Mouse (Mus musculus): ENCODE results near the gene Rp2. TPM values are rescaled to one million over a fixed set of nuclear protein-coding genes. Genes with fewer than 3 reads are reported as not detected.
"Not testable (repeated sequence)": the region's sequence is repeated elsewhere in the genome, so short reads cannot be mapped to it uniquely, and the experiment has no call there.

Gene Rp2
- polyA plus RNA-seq, 1 experiment from 2014 or later: 23.6 TPM

GRCm38 (mm10) chrX:20379347-20380014 lies 15.2 kb downstream of the Rp2 start:
- Histone ChIP-seq H3K9ac (ENCODE audit: low read depth, low read length) (no peak overlapping the region), H3K4me3 (ENCODE audit: low read depth, low read length) (no peak overlapping the region), H3K4me1 (replicated peaks; ENCODE audit: control insufficient read depth, insufficient read depth, low read length) (no peaks in the 10 kb centered on the region), H3K36me3 (ENCODE audit: control insufficient read depth, insufficient read depth, low read length) (no peaks in the 10 kb centered on the region), H3K27me3 (ENCODE audit: control insufficient read depth, insufficient read depth, low read length) (no peaks in the 10 kb centered on the region), H3K9me3 (ENCODE audit: control insufficient read depth, low read length) (no peaks in the 10 kb centered on the region), H3K4me2 (replicated peaks; ENCODE audit: low read depth, low read length) (no peak overlapping the region), H3K27ac (ENCODE audit: low read depth, low read length) (no peak overlapping the region)
- no peak for ATAC-seq (ENCODE audit: low FRiP score)
- no peak for DNase-seq (ENCODE audit: low spot score)
- WGBS: 75% methylated on average over 7 of the region's 7 CpGs

- H3K27ac ChIP-seq (ENCODE audit: low read depth, low read length): no peak overlapping the region
- no peak overlapping the region for H3K9ac ChIP-seq (ENCODE audit: low read depth, low read length)
- no peaks in the 10 kb centered on the region for H3K27me3 ChIP-seq (ENCODE audit: control insufficient read depth, insufficient read depth, low read length)
- no peak overlapping the region for H3K4me3 ChIP-seq (ENCODE audit: low read depth, low read length)
- H3K36me3 ChIP-seq (ENCODE audit: control insufficient read depth, insufficient read depth, low read length): no peaks in the 10 kb centered on the region
- H3K4me2 ChIP-seq (replicated peaks; ENCODE audit: low read depth, low read length): no peak overlapping the region
- 94% methylated on average over 6 of the region's 6 CpGs for WGBS
- DNase-seq (ENCODE audit: low spot score): no peak
- ATAC-seq (ENCODE audit: low FRiP score): no peak
- H3K9me3 ChIP-seq (ENCODE audit: control insufficient read depth, low read length): no peaks in the 10 kb centered on the region
- H3K4me1 ChIP-seq (replicated peaks; ENCODE audit: control insufficient read depth, insufficient read depth, low read length): no peaks in the 10 kb centered on the region
Measured at GRCm38 (mm10) chrX:20382260-20382659, 18.0 kb downstream of the Rp2 start.

DNA sequence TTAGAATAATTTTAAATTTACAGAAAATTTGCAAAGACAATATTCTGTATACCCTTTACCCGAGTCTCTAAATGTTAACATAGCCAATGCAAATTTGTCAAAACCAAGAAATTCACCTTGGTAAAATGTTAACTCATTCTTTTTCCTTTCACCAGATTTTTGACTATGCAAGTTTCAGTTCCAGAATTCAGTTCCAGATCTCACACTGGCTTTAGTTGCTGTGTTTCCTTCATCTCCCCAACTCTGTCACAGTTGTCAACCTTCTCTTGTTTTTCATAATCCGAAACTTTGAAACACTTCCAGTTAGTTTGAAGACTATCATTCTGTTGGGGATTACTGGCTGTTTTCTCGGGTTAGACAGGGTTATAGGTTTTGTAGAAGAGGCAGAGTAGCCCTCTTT lies 22.7 kb downstream of the Rp2 start:
- Histone ChIP-seq H3K9me3 (ENCODE audit: control insufficient read depth, low read length) (no peaks in the 10 kb centered on the region), H3K9ac (ENCODE audit: low read depth, low read length) (no peak overlapping the region), H3K27me3 (ENCODE audit: control insufficient read depth, insufficient read depth, low read length) (no peaks in the 10 kb centered on the region), H3K4me1 (replicated peaks; ENCODE audit: control insufficient read depth, insufficient read depth, low read length) (no peaks in the 10 kb centered on the region), H3K36me3 (ENCODE audit: control insufficient read depth, insufficient read depth, low read length) (no peaks in the 10 kb centered on the region), H3K27ac (ENCODE audit: low read depth, low read length) (no peak overlapping the region), H3K4me3 (ENCODE audit: low read depth, low read length) (no peak overlapping the region), H3K4me2 (replicated peaks; ENCODE audit: low read depth, low read length) (no peak overlapping the region)
- ATAC-seq (ENCODE audit: low FRiP score) (no peak), DNase-seq (ENCODE audit: low spot score) (no peak)
- 82% methylated on average over 3 of the region's 3 CpGs for WGBS

GRCm38 (mm10) chrX:20391964-20392363 lies 27.7 kb downstream of the Rp2 start:
- 93% methylated on average over 8 of the region's 9 CpGs for WGBS
- not testable (repeated sequence) for ATAC-seq (ENCODE audit: low FRiP score); H3K36me3 ChIP-seq (ENCODE audit: control insufficient read depth, insufficient read depth, low read length); H3K4me2 ChIP-seq (replicated peaks; ENCODE audit: low read depth, low read length); H3K9ac ChIP-seq (ENCODE audit: low read depth, low read length); H3K27me3 ChIP-seq (ENCODE audit: control insufficient read depth, insufficient read depth, low read length); H3K4me1 ChIP-seq (replicated peaks; ENCODE audit: control insufficient read depth, insufficient read depth, low read length); DNase-seq (ENCODE audit: low spot score); H3K9me3 ChIP-seq (ENCODE audit: control insufficient read depth, low read length); H3K4me3 ChIP-seq (ENCODE audit: low read depth, low read length); H3K27ac ChIP-seq (ENCODE audit: low read depth, low read length)

GRCm38 (mm10) chrX:20392942-20393341 lies 28.7 kb downstream of the Rp2 start:
- Histone ChIP-seq H3K9me3 (ENCODE audit: control insufficient read depth, low read length) (no peaks in the 10 kb centered on the region), H3K4me2 (replicated peaks; ENCODE audit: low read depth, low read length) (no peak overlapping the region), H3K27ac (ENCODE audit: low read depth, low read length) (no peak overlapping the region), H3K9ac (ENCODE audit: low read depth, low read length) (no peak overlapping the region), H3K27me3 (ENCODE audit: control insufficient read depth, insufficient read depth, low read length) (no peaks in the 10 kb centered on the region), H3K4me1 (replicated peaks; ENCODE audit: control insufficient read depth, insufficient read depth, low read length) (no peaks in the 10 kb centered on the region), H3K36me3 (ENCODE audit: control insufficient read depth, insufficient read depth, low read length) (no peaks in the 10 kb centered on the region), H3K4me3 (ENCODE audit: low read depth, low read length) (no peak overlapping the region)
- WGBS: 80% methylated on average over 3 of the region's 3 CpGs
- ATAC-seq (ENCODE audit: low FRiP score) (no peak), DNase-seq (ENCODE audit: low spot score) (no peak)

DNA sequence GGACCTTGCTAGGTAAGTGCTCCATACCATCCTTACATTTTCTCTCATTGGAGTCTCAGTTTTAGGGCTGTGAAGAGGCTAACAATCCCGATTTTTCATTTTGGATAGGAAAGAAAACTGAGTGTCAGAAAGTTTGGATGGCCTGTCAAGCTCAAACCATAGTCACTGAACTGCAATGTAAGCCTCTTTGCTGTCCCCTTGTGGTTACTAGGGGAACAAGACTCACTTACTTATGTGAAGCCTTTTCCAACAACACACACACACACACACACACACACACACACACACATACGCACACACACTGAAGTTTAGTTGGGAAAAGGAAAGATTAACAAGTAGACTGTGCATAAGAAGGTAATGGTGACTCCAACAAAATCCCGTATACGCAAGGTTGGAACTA lies 39.8 kb downstream of the Rp2 start:
- H3K4me1 ChIP-seq (replicated peaks; ENCODE audit: control insufficient read depth, insufficient read depth, low read length): no peaks in the 10 kb centered on the region
- no peaks in the 10 kb centered on the region for H3K9me3 ChIP-seq (ENCODE audit: control insufficient read depth, low read length)
- no peak overlapping the region for H3K4me3 ChIP-seq (ENCODE audit: low read depth, low read length)
- no peak for ATAC-seq (ENCODE audit: low FRiP score)
- H3K9ac ChIP-seq (ENCODE audit: low read depth, low read length): no peak overlapping the region
- 87% methylated on average over 4 of the region's 4 CpGs for WGBS
- no peak overlapping the region for H3K4me2 ChIP-seq (replicated peaks; ENCODE audit: low read depth, low read length)
- DNase-seq (ENCODE audit: low spot score): peak; percentile 1
- no peaks in the 10 kb centered on the region for H3K36me3 ChIP-seq (ENCODE audit: control insufficient read depth, insufficient read depth, low read length)
- H3K27me3 ChIP-seq (ENCODE audit: control insufficient read depth, insufficient read depth, low read length): no peaks in the 10 kb centered on the region
- no peak overlapping the region for H3K27ac ChIP-seq (ENCODE audit: low read depth, low read length)

GRCm38 (mm10) chrX:20406909-20407308 lies 42.6 kb downstream of the Rp2 start:
- Histone ChIP-seq H3K4me3 (ENCODE audit: low read depth, low read length) (no peak overlapping the region), H3K4me2 (replicated peaks; ENCODE audit: low read depth, low read length) (no peak overlapping the region), H3K9ac (ENCODE audit: low read depth, low read length) (no peak overlapping the region), H3K27me3 (ENCODE audit: control insufficient read depth, insufficient read depth, low read length) (no peaks in the 10 kb centered on the region), H3K9me3 (ENCODE audit: control insufficient read depth, low read length) (no peaks in the 10 kb centered on the region), H3K36me3 (ENCODE audit: control insufficient read depth, insufficient read depth, low read length) (no peaks in the 10 kb centered on the region), H3K27ac (ENCODE audit: low read depth, low read length) (no peak overlapping the region), H3K4me1 (replicated peaks; ENCODE audit: control insufficient read depth, insufficient read depth, low read length) (no peaks in the 10 kb centered on the region)
- ATAC-seq (ENCODE audit: low FRiP score): no peak
- 91% methylated on average over 2 of the region's 2 CpGs for WGBS
- no peak for DNase-seq (ENCODE audit: low spot score)

DNA sequence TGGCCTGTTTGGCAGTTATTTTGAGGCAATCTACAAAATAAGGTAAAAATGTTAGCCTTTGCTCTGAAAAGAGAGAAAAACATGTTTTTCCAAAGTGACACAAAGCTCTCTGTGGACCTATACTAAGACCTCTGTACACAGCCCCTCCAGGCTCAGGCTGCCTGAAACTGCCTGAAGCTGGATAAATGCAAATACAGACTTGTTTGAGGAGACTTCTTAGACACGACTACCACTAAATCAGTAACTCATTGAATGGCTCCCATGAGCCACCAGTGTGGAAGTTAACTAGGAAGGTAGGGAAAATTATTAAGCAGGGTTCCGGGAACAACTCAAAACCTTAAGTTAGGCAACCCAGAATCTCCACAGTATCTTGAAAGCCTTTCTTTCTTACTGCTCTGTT lies 43.4 kb downstream of the Rp2 start:
- no peak overlapping the region for H3K4me3 ChIP-seq (ENCODE audit: low read depth, low read length)
- WGBS: 76% methylated on average over 2 of the region's 2 CpGs
- ATAC-seq (ENCODE audit: low FRiP score): no peak

DNA sequence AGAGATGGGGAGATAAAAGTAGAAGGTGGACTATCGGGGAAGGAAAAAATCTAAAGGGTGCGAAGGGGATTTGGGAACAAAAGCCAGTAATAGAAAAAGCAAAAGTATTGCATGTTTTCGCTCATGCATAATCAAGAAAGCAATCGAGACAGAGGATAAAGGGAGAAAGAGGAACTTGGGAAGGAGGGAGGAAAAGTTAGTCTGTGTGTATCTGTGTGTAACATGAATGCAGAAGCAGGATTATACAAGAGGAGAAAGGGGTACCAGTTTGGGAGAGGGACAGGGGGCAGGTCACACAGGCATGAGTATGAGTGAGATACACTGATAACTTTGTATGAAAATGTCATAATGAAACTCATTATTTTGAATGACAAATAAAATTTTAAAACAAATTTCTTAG lies 47.1 kb downstream of the Rp2 start:
- ATAC-seq (ENCODE audit: low FRiP score): no peak
- WGBS: 96% methylated on average over 4 of the region's 4 CpGs
- no peak overlapping the region for H3K27ac ChIP-seq (ENCODE audit: low read depth, low read length)

More for the DNA sequence above, 43.4 kb downstream of the Rp2 start:
- no peak overlapping the region for H3K27ac ChIP-seq (ENCODE audit: low read depth, low read length)
- no peaks in the 10 kb centered on the region for H3K27me3 ChIP-seq (ENCODE audit: control insufficient read depth, insufficient read depth, low read length)
- no peak for DNase-seq (ENCODE audit: low spot score)
- no peaks in the 10 kb centered on the region for H3K9me3 ChIP-seq (ENCODE audit: control insufficient read depth, low read length)
- no peak overlapping the region for H3K4me2 ChIP-seq (replicated peaks; ENCODE audit: low read depth, low read length)
- H3K9ac ChIP-seq (ENCODE audit: low read depth, low read length): no peak overlapping the region
- no peaks in the 10 kb centered on the region for H3K4me1 ChIP-seq (replicated peaks; ENCODE audit: control insufficient read depth, insufficient read depth, low read length)
- no peaks in the 10 kb centered on the region for H3K36me3 ChIP-seq (ENCODE audit: control insufficient read depth, insufficient read depth, low read length)

More for the DNA sequence above, 47.1 kb downstream of the Rp2 start:
- Histone ChIP-seq H3K9ac (ENCODE audit: low read depth, low read length) (no peak overlapping the region), H3K4me2 (replicated peaks; ENCODE audit: low read depth, low read length) (no peak overlapping the region), H3K36me3 (ENCODE audit: control insufficient read depth, insufficient read depth, low read length) (no peaks in the 10 kb centered on the region), H3K4me1 (replicated peaks; ENCODE audit: control insufficient read depth, insufficient read depth, low read length) (no peaks in the 10 kb centered on the region), H3K27me3 (ENCODE audit: control insufficient read depth, insufficient read depth, low read length) (no peaks in the 10 kb centered on the region), H3K4me3 (ENCODE audit: low read depth, low read length) (no peak overlapping the region), H3K9me3 (ENCODE audit: control insufficient read depth, low read length) (no peaks in the 10 kb centered on the region)
- DNase-seq (ENCODE audit: low spot score): no peak

Data from hindbrain, embryonic 11.5 days (tissue).